Mouse (Mus musculus): Measurements from ENCODE around the gene Cdc123. TPM values are rescaled to one million over a fixed set of nuclear protein-coding genes. Genes with fewer than 3 reads are reported as not detected.
"Not testable (repeated sequence)": the region's sequence is repeated elsewhere in the genome, so short reads cannot be mapped to it uniquely, and the experiment has no call there.

Gene Cdc123
- polyA plus RNA-seq, 1 experiment: 79.8 TPM

- no peak for DNase-seq
- 83% methylated on average over 5 of the region's 5 CpGs for WGBS
Measured at GRCm38 (mm10) chr2:5811235-5811782, 33.7 kb downstream of the Cdc123 start.

DNA sequence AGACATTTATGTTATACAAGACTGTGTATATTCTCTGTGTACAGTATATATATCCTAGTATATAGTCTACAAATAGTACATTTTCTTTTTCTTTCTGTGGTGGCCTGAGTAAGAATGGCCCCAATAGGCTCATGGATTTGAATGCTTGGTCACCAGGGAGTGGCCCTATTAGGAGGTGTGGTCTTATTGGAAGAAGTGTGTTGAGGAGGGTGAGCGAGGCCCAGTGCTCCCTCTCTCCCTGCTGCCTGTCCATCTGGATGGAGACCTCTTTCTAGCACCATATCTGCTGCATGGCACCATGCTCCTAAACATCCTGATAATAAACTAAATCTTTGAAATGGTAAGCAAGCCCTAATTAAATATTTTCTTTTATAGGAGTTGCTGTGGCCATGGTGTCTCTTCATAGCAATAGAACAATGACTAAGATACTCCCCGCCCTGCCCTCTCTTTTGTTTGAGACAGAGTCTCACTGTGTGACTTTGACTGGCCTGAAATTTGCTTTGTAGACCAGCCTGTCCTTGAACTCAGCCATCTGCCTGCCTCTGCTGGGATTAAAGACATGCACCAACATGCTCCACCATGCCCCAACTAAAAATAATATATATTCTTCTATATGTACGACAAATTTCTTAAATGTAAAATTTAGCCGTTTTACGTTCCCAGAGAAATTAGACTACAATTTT is 34.8 kb downstream of the Cdc123 start:
- TF ChIP-seq CTCF (IDR thresholded peaks at IDR 0.05; ENCODE audit: borderline replicate concordance, control insufficient read depth, extremely low read depth, insufficient read depth, low read length, poor library complexity) (no peak), POLR2A (IDR thresholded peaks at IDR 0.05; ENCODE audit: control insufficient read depth, extremely low read depth, insufficient read depth, low read length, poor library complexity) (no peak)
- Histone ChIP-seq H3K27me3 (ENCODE audit: control insufficient read depth, insufficient read depth, low read length) (no peaks in the 10 kb centered on the region), H3K4me3 (ENCODE audit: control insufficient read depth, insufficient read depth, low read length) (no peak overlapping the region), H3K36me3 (ENCODE audit: control insufficient read depth, insufficient read depth, low read length) (peaks cover 26% of the 10 kb centered on the region), H3K4me1 (replicated peaks; ENCODE audit: control insufficient read depth, insufficient read depth, low read length) (no peaks in the 10 kb centered on the region), H3K27ac (ENCODE audit: control insufficient read depth, insufficient read depth, low read length) (no peak overlapping the region)
- no peak for DNase-seq
- 96% methylated on average over 5 of the region's 5 CpGs for WGBS

More at GRCm38 (mm10) chr2:5811235-5811782, 33.7 kb downstream of the Cdc123 start:
- no peaks in the 10 kb centered on the region for H3K27me3 ChIP-seq (ENCODE audit: control insufficient read depth, insufficient read depth, low read length)
- no peak for TF ChIP-seq POLR2A (IDR thresholded peaks at IDR 0.05; ENCODE audit: control insufficient read depth, extremely low read depth, insufficient read depth, low read length, poor library complexity)
- no peak for TF ChIP-seq CTCF (IDR thresholded peaks at IDR 0.05; ENCODE audit: borderline replicate concordance, control insufficient read depth, extremely low read depth, insufficient read depth, low read length, poor library complexity)
- H3K4me3 ChIP-seq (ENCODE audit: control insufficient read depth, insufficient read depth, low read length): no peak overlapping the region
- no peak overlapping the region for H3K27ac ChIP-seq (ENCODE audit: control insufficient read depth, insufficient read depth, low read length)
- no peaks in the 10 kb centered on the region for H3K4me1 ChIP-seq (replicated peaks; ENCODE audit: control insufficient read depth, insufficient read depth, low read length)
- H3K36me3 ChIP-seq (ENCODE audit: control insufficient read depth, insufficient read depth, low read length): peaks cover 28% of the 10 kb centered on the region

- H3K27ac ChIP-seq (ENCODE audit: control insufficient read depth, insufficient read depth, low read length); H3K4me3 ChIP-seq (ENCODE audit: control insufficient read depth, insufficient read depth, low read length); H3K27me3 ChIP-seq (ENCODE audit: control insufficient read depth, insufficient read depth, low read length); H3K4me1 ChIP-seq (replicated peaks; ENCODE audit: control insufficient read depth, insufficient read depth, low read length): not testable (repeated sequence)
- 88% methylated on average over 3 of the region's 3 CpGs for WGBS
- peak; percentile 22 for DNase-seq
- H3K36me3 ChIP-seq (ENCODE audit: control insufficient read depth, insufficient read depth, low read length): peaks cover 20% of the 10 kb centered on the region
Measured at GRCm38 (mm10) chr2:5806201-5806600, 38.8 kb downstream of the Cdc123 start.

DNA sequence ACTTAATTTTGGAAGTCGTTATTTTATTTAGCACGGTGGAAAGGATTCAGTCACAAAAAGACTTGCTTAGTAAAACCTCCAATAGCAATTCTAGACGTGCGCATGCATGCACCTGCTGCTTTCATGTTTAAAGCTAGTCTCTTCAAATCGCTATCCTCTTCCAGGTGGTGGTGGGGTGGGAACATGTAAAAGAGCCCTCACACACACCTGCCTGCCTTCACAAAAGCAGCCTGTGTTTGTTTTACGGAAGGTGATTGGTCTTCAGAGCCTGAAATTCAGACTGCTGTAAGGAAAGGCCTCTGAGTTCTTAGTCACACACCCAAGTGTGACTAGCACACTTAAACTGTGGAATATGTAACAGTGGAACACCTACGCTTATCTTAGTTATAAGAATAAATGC is 39.7 kb downstream of the Cdc123 start:
- H3K4me3 ChIP-seq (ENCODE audit: control insufficient read depth, insufficient read depth, low read length): no peak overlapping the region
- 82% methylated on average over 7 of the region's 7 CpGs for WGBS
- DNase-seq: no peak
- no peak overlapping the region for H3K27ac ChIP-seq (ENCODE audit: control insufficient read depth, insufficient read depth, low read length)
- H3K27me3 ChIP-seq (ENCODE audit: control insufficient read depth, insufficient read depth, low read length): no peaks in the 10 kb centered on the region
- peaks cover 6% of the 10 kb centered on the region for H3K4me1 ChIP-seq (replicated peaks; ENCODE audit: control insufficient read depth, insufficient read depth, low read length)
- H3K36me3 ChIP-seq (ENCODE audit: control insufficient read depth, insufficient read depth, low read length): peaks cover 14% of the 10 kb centered on the region
- TF ChIP-seq POLR2A (IDR thresholded peaks at IDR 0.05; ENCODE audit: control insufficient read depth, extremely low read depth, insufficient read depth, low read length, poor library complexity) (no peak), CTCF (IDR thresholded peaks at IDR 0.05; ENCODE audit: borderline replicate concordance, control insufficient read depth, extremely low read depth, insufficient read depth, low read length, poor library complexity) (no peak)

DNA sequence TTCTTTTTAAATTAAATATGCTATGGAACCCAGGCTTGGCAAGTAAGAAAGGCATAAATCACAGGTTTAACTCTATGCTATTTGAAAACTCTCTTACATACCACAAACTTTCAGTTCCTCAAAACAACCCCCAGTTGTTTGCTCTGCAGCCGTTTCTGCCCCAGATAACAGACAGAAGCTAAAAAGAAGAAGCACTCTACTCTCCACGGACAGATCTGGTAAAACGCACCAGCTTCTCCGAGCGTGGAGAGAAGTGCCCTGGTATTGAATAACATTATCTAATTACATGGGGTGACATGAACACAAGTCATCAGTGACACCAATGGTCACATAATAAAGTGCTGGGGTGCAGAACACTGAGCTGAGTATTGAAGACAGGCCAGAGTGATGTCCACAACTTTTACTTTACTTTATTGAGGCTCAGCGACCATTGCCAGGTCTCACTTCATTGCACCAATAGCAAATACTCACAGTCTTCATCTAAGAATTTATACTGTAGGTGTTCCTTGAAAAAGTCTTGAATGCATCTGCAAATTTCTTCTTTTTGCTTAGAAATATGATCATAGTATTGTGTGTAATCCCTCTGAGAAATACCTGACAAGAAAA is 40.4 kb downstream of the Cdc123 start:
- Histone ChIP-seq H3K4me3 (ENCODE audit: control insufficient read depth, insufficient read depth, low read length) (no peak overlapping the region), H3K27ac (ENCODE audit: control insufficient read depth, insufficient read depth, low read length) (no peak overlapping the region), H3K4me1 (replicated peaks; ENCODE audit: control insufficient read depth, insufficient read depth, low read length) (peaks cover 6% of the 10 kb centered on the region), H3K27me3 (ENCODE audit: control insufficient read depth, insufficient read depth, low read length) (no peaks in the 10 kb centered on the region), H3K36me3 (ENCODE audit: control insufficient read depth, insufficient read depth, low read length) (peaks cover 7% of the 10 kb centered on the region)
- DNase-seq: no peak
- WGBS: 49% methylated on average over 6 of the region's 6 CpGs
- TF ChIP-seq CTCF (IDR thresholded peaks at IDR 0.05; ENCODE audit: borderline replicate concordance, control insufficient read depth, extremely low read depth, insufficient read depth, low read length, poor library complexity) (no peak), POLR2A (IDR thresholded peaks at IDR 0.05; ENCODE audit: control insufficient read depth, extremely low read depth, insufficient read depth, low read length, poor library complexity) (no peak)

GRCm38 (mm10) chr2:5801927-5802590 is 42.9 kb downstream of the Cdc123 start:
- DNase-seq: no peak
- TF ChIP-seq CTCF (IDR thresholded peaks at IDR 0.05; ENCODE audit: borderline replicate concordance, control insufficient read depth, extremely low read depth, insufficient read depth, low read length, poor library complexity) (no peak), POLR2A (IDR thresholded peaks at IDR 0.05; ENCODE audit: control insufficient read depth, extremely low read depth, insufficient read depth, low read length, poor library complexity) (no peak)
- Histone ChIP-seq H3K27me3 (ENCODE audit: control insufficient read depth, insufficient read depth, low read length) (no peaks in the 10 kb centered on the region), H3K27ac (ENCODE audit: control insufficient read depth, insufficient read depth, low read length) (no peak overlapping the region), H3K4me1 (replicated peaks; ENCODE audit: control insufficient read depth, insufficient read depth, low read length) (peaks cover 6% of the 10 kb centered on the region), H3K4me3 (ENCODE audit: control insufficient read depth, insufficient read depth, low read length) (no peak overlapping the region), H3K36me3 (ENCODE audit: control insufficient read depth, insufficient read depth, low read length) (peaks cover 15% of the 10 kb centered on the region)
- WGBS: 96% methylated on average over 10 of the region's 10 CpGs

Data from thymus, adult 2 months (tissue).